Mouse (Mus musculus) kidney, adult 2 months (tissue): ENCODE measurements around the gene Prr14. TPM values are rescaled to one million over a fixed set of nuclear protein-coding genes. Genes with fewer than 3 reads are reported as not detected.
"Not testable (repeated sequence)": the region's sequence is repeated elsewhere in the genome, so short reads cannot be mapped to it uniquely, and the experiment has no call there.

Experiments
- DNase-seq: peaks from one replicate; pipeline ENCODE4 v3.0.0; 2021
- H3K27ac ChIP-seq: fragments of 200-500 bp; 2 replicates; pipeline ENCODE4 v1.5.1; 2012; ENCODE audit warnings: low read depth, low read length, control low read depth, inconsistent platforms; ENCODE audit not compliant: insufficient read depth
- H3K27me3 ChIP-seq: fragments of 200-500 bp; replicated peaks from 2 replicates; pipeline ENCODE4 v1.6.1; 2012; ENCODE audit warnings: mild to moderate bottlenecking, moderate library complexity, low read length, inconsistent platforms; ENCODE audit not compliant: control insufficient read depth, insufficient read depth
- H3K36me3 ChIP-seq: fragments of 200-500 bp; 2 replicates; pipeline ENCODE4 v1.6.1; 2012; ENCODE audit warnings: mild to moderate bottlenecking, moderate library complexity, low read length, inconsistent platforms; ENCODE audit not compliant: control insufficient read depth, insufficient read depth
- H3K4me1 ChIP-seq: fragments of 200-500 bp; 2 replicates; pipeline ENCODE4 v1.6.1; 2011; ENCODE audit warnings: low read length; ENCODE audit not compliant: control insufficient read depth, insufficient read depth
- H3K4me3 ChIP-seq: fragments of 200-500 bp; 2 replicates; pipeline ENCODE4 v1.5.1; 2011; ENCODE audit warnings: mild to moderate bottlenecking, low read depth, low read length, control low read depth; ENCODE audit not compliant: insufficient read depth
- CTCF ChIP-seq: fragments of 200-500 bp; conservative IDR thresholded peaks from 2 replicates; pipeline ENCODE4 v1.5.1; 2011; ENCODE audit warnings: low read depth, mild to moderate bottlenecking, control low read depth, low read length, moderate library complexity, mixed read lengths; ENCODE audit not compliant: insufficient read depth, insufficient read length
- POLR2A ChIP-seq: fragments of 200-500 bp; IDR thresholded peaks from one replicate; pipeline ENCODE4 v1.6.1; 2011; ENCODE audit warnings: low read depth, low read length, control low read depth
- WGBS: fragments of 180-500 bp; shearing (Covaris S2); methylation state at CpG from one replicate; pipeline ENCODE4 v1.1.7; 2018; 5-methylcytosine and 5-hydroxymethylcytosine counted together
- polyA plus RNA-seq: library from polyadenylated mRNA; depleted of rRNA; stranded (reverse); fragments of >200 nt; gene quantifications from 2 replicates; pipeline ENCODE4 v1.2.3, GENCODE M21; 2012

The Prr14 gene
- polyA plus RNA-seq, 1 experiment, result 58.7 TPM

GRCm38 (mm10) chr7:127465191-127465590 lies 5.8 kb downstream of the Prr14 start:
- TF ChIP-seq POLR2A, result no peak
- TF ChIP-seq CTCF, result no peak
- H3K27ac ChIP-seq, result no peak overlapping the region
- no peak for DNase-seq
- no peak overlapping the region for H3K4me3 ChIP-seq
- H3K4me1 ChIP-seq, result peaks cover 5% of the 10 kb centered on the region; the same call in 1 of the 2 replicates
- peaks cover 2% of the 10 kb centered on the region; the same call in 1 of the 2 replicates for H3K36me3 ChIP-seq
- WGBS, result 94% methylated on average over 3 of the region's 3 CpGs
- no peaks in the 10 kb centered on the region for H3K27me3 ChIP-seq

- not testable (repeated sequence) for DNase-seq, H3K36me3 ChIP-seq
Measured at GRCm38 (mm10) chr7:127465670-127466069, 6.3 kb downstream of the Prr14 start.

GRCm38 (mm10) chr7:127466606-127467005 lies 7.2 kb downstream of the Prr14 start:
- WGBS, result 83% methylated on average over 4 of the region's 4 CpGs
- H3K36me3 ChIP-seq, result peaks cover 2% of the 10 kb centered on the region; the same call in 1 of the 2 replicates
- DNase-seq, result no peak

More at GRCm38 (mm10) chr7:127465670-127466069, 6.3 kb downstream of the Prr14 start:
- H3K27me3 ChIP-seq, H3K4me1 ChIP-seq, H3K27ac ChIP-seq, H3K4me3 ChIP-seq: not testable (repeated sequence)
- WGBS, result 96% methylated on average over 2 of the region's 2 CpGs

GRCm38 (mm10) chr7:127470011-127470715 lies 10.8 kb downstream of the Prr14 start:
- Histone ChIP-seq H3K4me3 (peak overlapping the region; percentile 82), H3K4me1 (peaks cover 10% of the 10 kb centered on the region; the same call in 1 of the 2 replicates), H3K27me3 (no peaks in the 10 kb centered on the region), H3K27ac (peak overlapping the region; percentile 94), H3K36me3 (peaks cover 2% of the 10 kb centered on the region)
- WGBS, result 7% methylated on average over 10 of the region's 10 CpGs
- TF ChIP-seq CTCF (no peak), POLR2A (no peak)
- no peak for DNase-seq

More at GRCm38 (mm10) chr7:127466606-127467005, 7.2 kb downstream of the Prr14 start:
- TF ChIP-seq CTCF, result no peak
- no peak for TF ChIP-seq POLR2A
- no peak overlapping the region for H3K27ac ChIP-seq
- peaks cover 5% of the 10 kb centered on the region; the same call in 1 of the 2 replicates for H3K4me1 ChIP-seq
- H3K27me3 ChIP-seq, result no peaks in the 10 kb centered on the region
- no peak overlapping the region for H3K4me3 ChIP-seq

GRCm38 (mm10) chr7:127470743-127471645 lies 11.6 kb downstream of the Prr14 start:
- under 1% methylated on average over 46 of the region's 46 CpGs for WGBS

GRCm38 (mm10) chr7:127471646-127472010 lies 12.2 kb downstream of the Prr14 start:
- WGBS, result under 1% methylated on average over 25 of the region's 25 CpGs
- peak overlapping the region; percentile 94 for H3K27ac ChIP-seq
- peaks cover 10% of the 10 kb centered on the region; the same call in 1 of the 2 replicates for H3K4me1 ChIP-seq
- no peaks in the 10 kb centered on the region for H3K27me3 ChIP-seq
- no peaks in the 10 kb centered on the region; the same call in none of the 2 replicates for H3K36me3 ChIP-seq
- peak overlapping the region; percentile 82 for H3K4me3 ChIP-seq
- TF ChIP-seq POLR2A (no peak), CTCF (no peak)
- no peak for DNase-seq

More at GRCm38 (mm10) chr7:127470743-127471645, 11.6 kb downstream of the Prr14 start:
- TF ChIP-seq POLR2A (no peak), CTCF (no peak)
- H3K36me3 ChIP-seq, result peaks cover 2% of the 10 kb centered on the region
- H3K27me3 ChIP-seq, result no peaks in the 10 kb centered on the region
- H3K4me1 ChIP-seq, result peaks cover 10% of the 10 kb centered on the region; the same call in 1 of the 2 replicates
- peak; percentile 98 for DNase-seq
- H3K27ac ChIP-seq, result peak overlapping the region; percentile 94
- H3K4me3 ChIP-seq, result peak overlapping the region; percentile 82

GRCm38 (mm10) chr7:127472060-127472459 lies 12.6 kb downstream of the Prr14 start:
- Histone ChIP-seq H3K27ac (peak overlapping the region; percentile 94), H3K36me3 (no peaks in the 10 kb centered on the region; the same call in none of the 2 replicates), H3K4me3 (peak overlapping the region; percentile 82), H3K4me1 (peaks cover 10% of the 10 kb centered on the region; the same call in 1 of the 2 replicates), H3K27me3 (no peaks in the 10 kb centered on the region)
- WGBS, result 1% methylated on average over 7 of the region's 7 CpGs
- TF ChIP-seq POLR2A (no peak), CTCF (no peak)
- peak; percentile 16 for DNase-seq
